Mouse (Mus musculus) c-Kit-negative CD71-positive TER-119-positive erythroid progenitor cells, embryonic 14.5 days (primary cell): ENCODE data around the gene D6Wsu163e.

Experiments
- DNase-seq: peaks from one replicate; pipeline ENCODE4 v3.0.0-alpha.2; 2013; ENCODE audit warnings: low read depth, low spot score

D6Wsu163e gene

DNA sequence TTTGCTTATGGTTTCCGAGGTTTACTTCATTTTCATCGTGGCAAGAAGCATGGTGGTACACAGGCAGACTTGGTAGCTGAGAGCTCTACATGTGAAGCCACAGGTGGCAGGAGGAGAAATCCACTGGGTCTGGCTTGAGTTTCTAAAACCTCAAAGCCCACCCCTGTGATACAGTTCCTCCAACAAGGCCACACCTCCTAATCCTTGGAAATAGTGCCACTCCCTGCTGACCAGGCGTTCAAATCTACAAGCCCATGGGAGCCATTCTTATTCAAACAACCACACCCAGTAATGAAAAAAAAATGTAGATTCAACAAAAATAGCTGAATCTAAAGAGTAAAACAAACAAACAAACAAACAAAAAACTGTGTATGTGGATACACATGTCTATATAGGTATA is 65.9 kb downstream of the D6Wsu163e start:
- DNase-seq = no peak

DNA sequence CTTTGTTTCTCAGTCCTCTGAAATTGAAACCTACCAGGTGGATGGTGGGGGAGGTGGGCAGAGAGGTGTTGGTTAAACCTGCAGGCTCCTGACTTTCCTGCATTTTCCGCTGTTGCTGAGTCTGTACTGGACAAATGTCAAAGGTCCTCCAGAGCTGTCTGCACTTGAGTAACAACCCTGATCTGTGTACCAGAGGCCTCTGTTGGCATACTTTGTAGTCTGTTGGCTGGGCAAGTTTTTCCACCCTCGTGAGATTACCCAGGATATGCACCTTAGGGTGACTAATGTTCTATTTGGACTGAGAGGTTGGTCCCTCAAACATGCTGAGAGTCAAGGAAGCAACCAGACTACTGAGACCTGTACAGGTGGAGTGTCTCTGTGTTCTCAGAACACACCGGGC is 66.8 kb downstream of the D6Wsu163e start:
- no peak for DNase-seq

DNA sequence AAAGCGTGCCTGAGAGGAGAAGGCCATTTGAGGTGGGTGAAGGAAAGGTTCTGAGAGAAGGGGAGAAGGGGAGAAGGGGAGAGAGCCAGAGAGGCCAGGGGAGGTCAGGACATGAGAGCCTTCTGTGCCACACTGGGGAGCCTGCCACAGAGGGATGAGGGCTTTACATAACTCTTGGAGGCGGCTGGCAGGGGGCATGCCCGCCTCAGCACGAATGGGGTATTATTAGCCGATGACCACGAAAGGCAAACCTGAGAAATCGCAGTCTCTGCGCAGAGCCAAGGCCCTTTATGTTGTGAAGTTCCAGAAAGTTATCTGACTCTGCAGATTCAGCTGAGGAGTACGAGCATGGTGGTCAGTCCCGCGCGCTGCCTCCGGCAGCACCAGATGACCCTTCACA is 70.3 kb downstream of the D6Wsu163e start:
- DNase-seq = no peak

DNA sequence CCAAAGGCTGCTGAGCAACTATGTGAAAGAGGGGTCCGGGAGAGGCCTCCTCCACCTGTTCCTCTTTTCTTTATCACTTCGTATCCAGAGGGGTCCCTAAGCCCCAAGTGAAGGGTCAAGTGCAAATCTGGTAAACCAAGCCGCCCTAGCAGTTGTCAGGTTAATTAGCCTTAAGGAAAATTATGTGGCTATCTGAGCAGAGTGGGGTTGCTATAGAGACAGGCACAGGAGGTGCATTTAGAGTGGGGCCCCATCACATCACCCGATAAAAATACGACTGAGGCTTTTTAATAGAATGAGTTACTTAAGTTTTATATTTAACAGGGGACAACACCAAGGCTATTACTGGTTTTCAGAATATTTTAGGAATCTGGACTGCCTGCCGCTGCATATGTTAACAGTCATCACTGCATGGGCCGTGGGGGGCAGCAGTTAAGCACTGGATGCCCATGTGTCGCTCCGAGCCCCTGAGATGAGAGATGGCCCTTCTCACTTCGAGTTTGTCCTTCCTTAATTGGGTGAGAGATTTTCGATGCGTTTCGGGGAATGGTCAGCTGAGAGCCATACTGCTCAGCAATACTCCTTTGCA is 72.3 kb downstream of the D6Wsu163e start:
- DNase-seq = no peak

DNA sequence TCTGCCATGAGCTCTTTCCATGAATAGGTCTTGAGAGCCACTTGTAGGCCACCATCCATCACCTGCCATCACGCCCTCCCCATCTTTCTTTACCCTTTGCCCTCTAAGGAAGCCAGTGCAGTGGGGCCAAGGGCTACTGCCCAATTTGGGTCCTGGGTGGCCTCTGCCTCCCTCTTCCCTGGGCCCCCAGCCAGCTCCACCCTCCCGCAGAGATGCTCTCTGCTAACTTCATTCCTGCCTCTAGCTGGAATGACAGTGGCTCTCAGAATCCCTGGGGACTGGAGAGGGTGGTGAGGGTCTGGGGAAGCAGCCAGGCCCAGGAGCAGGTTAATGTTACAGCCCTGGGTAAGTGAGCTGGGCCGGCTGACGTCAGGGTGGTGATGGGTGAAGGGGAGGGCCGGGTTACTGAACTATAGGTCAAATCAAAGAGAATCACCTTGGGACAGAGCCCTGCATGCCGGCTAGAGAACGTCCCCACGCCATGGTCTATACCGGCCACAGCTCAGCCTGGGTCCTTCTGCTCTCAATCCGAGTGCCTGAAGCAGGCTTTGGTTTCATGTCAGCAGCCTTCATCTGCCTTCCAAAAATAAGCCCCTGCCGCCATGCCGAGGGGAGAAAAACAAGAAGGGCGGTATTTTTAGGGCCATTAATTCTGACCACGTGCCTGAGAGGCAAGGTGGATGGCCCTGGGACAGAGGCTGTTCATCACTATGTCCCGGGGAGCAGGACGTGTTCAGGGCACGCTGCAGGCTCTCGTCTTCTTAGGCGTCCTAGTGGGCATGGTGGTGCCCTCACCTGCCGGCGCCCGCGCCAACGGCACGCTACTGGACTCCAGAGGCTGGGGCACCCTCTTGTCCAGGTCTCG is 75.4 kb downstream of the D6Wsu163e start, which contains the start of gene Fgf6:
Gene Fgf6, plus strand, starts transcription at position 681 of the 865 bp plus-strand sequence.
- no peak for DNase-seq

DNA sequence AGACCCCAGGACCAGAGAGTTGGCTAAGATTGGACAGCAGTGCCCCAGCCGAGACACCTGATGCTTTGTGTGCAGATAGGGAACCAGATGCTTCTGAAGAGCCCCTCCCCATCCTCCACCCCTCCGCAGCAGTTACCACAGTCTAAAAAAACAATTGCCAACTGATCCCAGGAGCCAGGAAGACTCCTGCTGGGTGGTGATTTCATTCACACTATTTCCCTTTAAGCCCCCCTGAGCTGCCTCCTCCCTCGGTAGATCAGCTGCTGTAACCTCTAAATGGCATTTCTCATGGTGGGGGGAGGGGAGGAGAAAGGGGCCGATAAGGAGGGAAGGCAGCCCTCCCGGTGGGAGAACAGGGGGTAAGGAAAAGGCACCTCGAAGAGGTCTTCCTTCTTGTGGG is 79.5 kb downstream of the D6Wsu163e start:
- DNase-seq = no peak

DNA sequence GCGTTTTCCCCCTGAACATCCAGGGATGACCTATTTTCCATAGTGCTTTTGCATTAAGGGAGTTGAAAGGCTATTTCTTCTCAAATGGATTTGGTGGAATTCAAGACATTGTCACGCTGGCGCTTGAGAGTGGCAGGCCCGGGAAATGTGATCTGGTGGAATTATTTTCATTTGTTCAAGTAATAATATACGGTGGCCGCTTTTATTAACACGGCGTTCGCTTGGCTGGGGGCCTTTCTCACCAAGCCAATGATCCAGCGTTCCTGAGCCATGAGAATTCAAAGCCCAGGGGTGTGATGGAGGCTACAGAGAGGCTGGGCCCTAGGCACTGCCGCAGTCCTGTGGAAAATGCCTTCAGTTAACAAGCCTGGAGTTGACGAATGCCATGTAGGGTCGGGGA is 80.7 kb downstream of the D6Wsu163e start:
- DNase-seq = no peak

DNA sequence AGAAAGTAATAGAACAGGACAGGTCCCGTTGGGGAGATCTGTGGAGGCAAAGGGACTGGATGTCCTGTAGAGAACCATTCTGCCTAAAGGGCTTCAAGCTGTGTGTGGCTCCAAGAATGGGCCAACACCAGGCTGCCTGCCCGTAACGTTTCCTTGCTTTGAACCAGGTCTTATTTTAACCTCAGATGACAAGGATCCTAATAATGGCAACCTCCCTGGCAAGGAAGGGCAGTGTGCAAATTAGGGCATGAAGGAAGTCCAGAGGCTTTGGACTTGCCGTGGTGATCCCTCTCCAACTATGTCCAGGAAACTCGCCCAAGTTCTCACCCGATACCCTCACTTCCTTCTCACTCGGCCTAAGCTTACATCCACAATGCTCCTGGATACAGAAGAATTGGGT is 85.1 kb downstream of the D6Wsu163e start:
- DNase-seq = no peak
